Mouse (Mus musculus) kidney, postnatal 0 days (tissue): ENCODE data around the gene Ilf2. TPM values are rescaled to one million over a fixed set of nuclear protein-coding genes. Genes with fewer than 3 reads are reported as not detected.

ENCODE experiments used
- ATAC-seq: fragments of 200-750 bp; cut with Nextera tagmentation; replicated peaks from 2 replicates; pipeline ENCODE4 v1.8.0; 2017; ENCODE audit warnings: low read depth, moderate number of reproducible peaks, moderate TSS enrichment, moderate library complexity; ENCODE audit not compliant: low FRiP score
- DNase-seq: peaks from one replicate; pipeline ENCODE4 v3.0.0-alpha.2; 2016; ENCODE audit warnings: low spot score
- H3K27ac ChIP-seq: fragments of 300-500 bp; sonication (generic); 2 replicates; pipeline ENCODE4 v1.5.1; 2014; ENCODE audit warnings: mild to moderate bottlenecking
- H3K27me3 ChIP-seq: fragments of 300-500 bp; sonication (generic); 2 replicates; pipeline ENCODE4 v1.6.1; 2014; ENCODE audit warnings: low read length, mixed read lengths; ENCODE audit not compliant: insufficient read depth
- H3K36me3 ChIP-seq: fragments of 300-500 bp; sonication (generic); 2 replicates; pipeline ENCODE4 v1.6.1; 2014; ENCODE audit warnings: low read length, mixed read lengths; ENCODE audit not compliant: insufficient read depth
- H3K4me1 ChIP-seq: fragments of 300-500 bp; sonication (generic); replicated peaks from 2 replicates; pipeline ENCODE4 v1.6.1; 2014; ENCODE audit warnings: antibody characterized with exemption, low read length, mixed read lengths; ENCODE audit not compliant: insufficient read depth
- H3K4me2 ChIP-seq: fragments of 300-500 bp; sonication (generic); 2 replicates; pipeline ENCODE4 v1.6.1; 2014; ENCODE audit warnings: mild to moderate bottlenecking, low read length, moderate library complexity, mixed read lengths
- H3K4me3 ChIP-seq: fragments of 300-500 bp; sonication (generic); replicated peaks from 2 replicates; pipeline ENCODE4 v1.5.1; 2014; ENCODE audit warnings: low read depth, low read length
- H3K9ac ChIP-seq: fragments of 300-500 bp; sonication (generic); 2 replicates; pipeline ENCODE4 v1.6.1; 2014; ENCODE audit warnings: low read depth, low read length
- H3K9me3 ChIP-seq: fragments of 300-500 bp; sonication (generic); replicated peaks from 2 replicates; pipeline ENCODE4 v1.6.1; 2016; ENCODE audit warnings: low read length, inconsistent platforms, mixed read lengths
- CTCF ChIP-seq: IDR thresholded peaks from 2 replicates; pipeline ENCODE4 v1.5.1; 2016; ENCODE audit warnings: antibody characterized with exemption, low read depth, mild to moderate bottlenecking, moderate library complexity
- WGBS: fragments of 180-500 bp; shearing (Covaris S2); extraction: QIAGEN DNeasy Blood & Tissue Kit; methylation state at CpG from one replicate; pipeline ENCODE4 v1.1.7; 2014; 5-methylcytosine and 5-hydroxymethylcytosine counted together
- polyA plus RNA-seq: library from polyadenylated mRNA; unstranded; fragments of >200 nt; fragmentation: Nextera tagmentation; extraction: Ambion mirVana; gene quantifications from 2 replicates; pipeline ENCODE4 v1.2.1, GENCODE M21; 2015

The Ilf2 gene
- polyA plus RNA-seq, 1 experiment from 2014 or later, result 118 TPM

- WGBS, result 85% methylated on average over 6 of the region's 6 CpGs
- Histone ChIP-seq H3K9me3 (no peaks in the 10 kb centered on the region), H3K4me2 (no peak overlapping the region), H3K36me3 (peaks cover 34% of the 10 kb centered on the region), H3K9ac (no peak overlapping the region), H3K27ac (no peak overlapping the region), H3K4me3 (no peak overlapping the region), H3K27me3 (no peaks in the 10 kb centered on the region), H3K4me1 (no peaks in the 10 kb centered on the region)
- no peak for TF ChIP-seq CTCF
- ATAC-seq (no peak), DNase-seq (no peak)
These were observed 12.7 kb downstream of the Ilf2 start for GRCm38 (mm10) chr3:90488576-90488975.

GRCm38 (mm10) chr3:90490696-90491256 is 14.8 kb downstream of the Ilf2 start, which contains the start of gene Snapin:
Gene Snapin (minus strand): TSS chr3:90491033.
- Histone ChIP-seq H3K36me3 (peaks cover 15% of the 10 kb centered on the region; the same call in 1 of the 2 replicates), H3K4me2 (peak within 1 kb of the TSS; percentile 68), H3K4me1 (no peaks in the 10 kb centered on the region), H3K4me3 (peak within 1 kb of the TSS; percentile 81), H3K27me3 (no peaks in the 10 kb centered on the region), H3K9ac (peak within 1 kb of the TSS; percentile 85), H3K27ac (peak within 1 kb of the TSS; percentile 86), H3K9me3 (no peaks in the 10 kb centered on the region)
- TF ChIP-seq CTCF, result peak; percentile 95
- under 1% methylated on average over 37 of the region's 37 CpGs for WGBS
- DNase-seq (peak; percentile 99), ATAC-seq (peak; percentile 98)

DNA sequence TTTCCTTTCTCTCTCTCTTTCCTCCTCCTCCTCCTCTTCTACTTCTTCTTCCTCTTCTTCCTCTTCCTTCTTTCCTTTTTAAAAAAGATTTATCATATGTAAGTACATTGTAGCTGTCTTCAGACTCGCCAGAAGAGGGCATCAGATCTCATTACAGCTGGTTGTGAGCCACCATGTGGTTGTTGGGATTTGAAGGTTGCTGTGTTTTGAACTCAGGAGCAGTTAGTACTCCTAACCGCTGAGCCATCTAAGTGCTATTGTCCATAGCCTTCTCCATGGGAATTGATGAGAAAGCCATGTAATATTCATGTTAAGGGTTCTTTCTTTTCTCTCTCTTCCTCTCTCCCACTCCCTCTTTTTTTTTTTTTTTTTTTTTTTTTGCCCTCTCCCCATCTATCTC is 15.4 kb downstream of the Ilf2 start:
- TF ChIP-seq CTCF, result peak; percentile 48; the same call in 1 of the 2 replicates
- no peaks in the 10 kb centered on the region for H3K4me1 ChIP-seq
- H3K4me2 ChIP-seq, result no peak overlapping the region
- no peak; the same call in 1 of the 2 replicates for ATAC-seq
- H3K9me3 ChIP-seq, result no peaks in the 10 kb centered on the region
- H3K4me3 ChIP-seq, result no peak overlapping the region
- no peaks in the 10 kb centered on the region for H3K27me3 ChIP-seq
- peak; percentile 43 for DNase-seq
- no peak overlapping the region for H3K27ac ChIP-seq
- no peak overlapping the region for H3K9ac ChIP-seq
- peaks cover 14% of the 10 kb centered on the region; the same call in 1 of the 2 replicates for H3K36me3 ChIP-seq
- 38% methylated on average over 2 of the region's 2 CpGs for WGBS

- Histone ChIP-seq H3K4me2 (no peak overlapping the region), H3K4me1 (no peaks in the 10 kb centered on the region), H3K27ac (no peak overlapping the region), H3K36me3 (peaks cover 19% of the 10 kb centered on the region; the same call in 1 of the 2 replicates), H3K27me3 (no peaks in the 10 kb centered on the region), H3K9me3 (no peaks in the 10 kb centered on the region), H3K9ac (no peak overlapping the region), H3K4me3 (no peak overlapping the region)
- no peak for DNase-seq
- ATAC-seq, result no peak
- 61% methylated on average over 4 of the region's 4 CpGs for WGBS
- no peak for TF ChIP-seq CTCF
These were observed 18.1 kb downstream of the Ilf2 start for GRCm38 (mm10) chr3:90493831-90494540.

- no peak for TF ChIP-seq CTCF
- no peak overlapping the region for H3K4me2 ChIP-seq
- H3K27ac ChIP-seq, result no peak overlapping the region
- no peak for ATAC-seq
- DNase-seq, result no peak
- H3K27me3 ChIP-seq, result no peaks in the 10 kb centered on the region
- no peak overlapping the region for H3K9ac ChIP-seq
- peaks cover 28% of the 10 kb centered on the region for H3K36me3 ChIP-seq
- 89% methylated on average over 7 of the region's 7 CpGs for WGBS
- no peaks in the 10 kb centered on the region for H3K4me1 ChIP-seq
- no peak overlapping the region for H3K4me3 ChIP-seq
- no peaks in the 10 kb centered on the region for H3K9me3 ChIP-seq
These were observed 20.1 kb downstream of the Ilf2 start for GRCm38 (mm10) chr3:90495850-90496525.

DNA sequence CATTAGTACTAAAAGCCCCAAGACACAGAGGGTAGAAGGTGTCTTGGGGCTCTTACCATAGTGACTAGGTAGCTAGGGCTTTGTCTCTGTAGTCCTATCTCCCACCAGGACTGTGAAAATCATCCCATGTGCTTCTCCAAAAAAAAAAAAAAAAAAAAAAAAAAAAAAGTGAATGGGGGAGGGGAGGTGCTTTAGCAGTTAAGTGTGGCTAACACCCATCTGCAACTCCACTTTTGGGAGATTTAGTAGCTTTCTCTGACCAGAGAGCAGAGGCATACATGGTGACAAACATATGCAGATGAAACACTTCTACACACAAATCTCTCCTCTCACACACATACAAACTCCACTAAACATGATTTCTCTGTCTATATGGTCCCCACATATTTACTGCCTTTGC is 21.7 kb downstream of the Ilf2 start:
- DNase-seq (no peak), ATAC-seq (no peak)
- Histone ChIP-seq H3K4me2 (no peak overlapping the region), H3K4me3 (no peak overlapping the region), H3K9ac (no peak overlapping the region), H3K36me3 (peaks cover 34% of the 10 kb centered on the region), H3K27ac (no peak overlapping the region), H3K9me3 (no peaks in the 10 kb centered on the region), H3K27me3 (no peaks in the 10 kb centered on the region), H3K4me1 (no peaks in the 10 kb centered on the region)
- TF ChIP-seq CTCF, result no peak
